Mouse (Mus musculus): Measurements from ENCODE around the gene Orai1. TPM values are rescaled to one million over a fixed set of nuclear protein-coding genes. Genes with fewer than 3 reads are reported as not detected.

Orai1 gene
- polyA plus RNA-seq, 1 experiment from 2014 or later = 12.9 TPM

GRCm38 (mm10) chr5:122991350-122992004, 23.4 kb upstream of the Orai1 start:
- 0 out of 2 replicates have a peak overlapping the region, but pooled peaks have one; percentile 32 for H3K9ac ChIP-seq (replicated peaks; ENCODE audit: low read length)
- DNase-seq (no peak), ATAC-seq (ENCODE audit: low FRiP score, low TSS enrichment) (no peak)
- peak overlapping the region; percentile 99 for H3K4me2 ChIP-seq (ENCODE audit: low read length)
- no peak overlapping the region for H3K27ac ChIP-seq (replicated peaks; ENCODE audit: low read depth, low read length)
- no peaks in the 10 kb centered on the region for H3K36me3 ChIP-seq (ENCODE audit: control insufficient read depth, insufficient read depth, low read length)
- no peaks in the 10 kb centered on the region for H3K27me3 ChIP-seq (ENCODE audit: control insufficient read depth, insufficient read depth, low read length)
- H3K4me1 ChIP-seq (ENCODE audit: control insufficient read depth, insufficient read depth, low read length) = peaks cover 32% of the 10 kb centered on the region
- no peak overlapping the region for H3K4me3 ChIP-seq (replicated peaks; ENCODE audit: low read depth, low read length)
- no peaks in the 10 kb centered on the region for H3K9me3 ChIP-seq (ENCODE audit: control insufficient read depth, low read length)
- 24% methylated on average over 5 of the region's 5 CpGs for WGBS

- no peak for DNase-seq
- Histone ChIP-seq H3K9me3 (ENCODE audit: control insufficient read depth, low read length) (no peaks in the 10 kb centered on the region), H3K9ac (replicated peaks; ENCODE audit: low read length) (no peak overlapping the region), H3K4me3 (replicated peaks; ENCODE audit: low read depth, low read length) (no peak overlapping the region), H3K27ac (replicated peaks; ENCODE audit: low read depth, low read length) (no peak overlapping the region), H3K36me3 (ENCODE audit: control insufficient read depth, insufficient read depth, low read length) (no peaks in the 10 kb centered on the region), H3K4me2 (ENCODE audit: low read length) (no peak overlapping the region), H3K27me3 (ENCODE audit: control insufficient read depth, insufficient read depth, low read length) (no peaks in the 10 kb centered on the region), H3K4me1 (ENCODE audit: control insufficient read depth, insufficient read depth, low read length) (peaks cover 15% of the 10 kb centered on the region)
- WGBS = 53% methylated on average over 2 of the region's 2 CpGs
- no peak for ATAC-seq (ENCODE audit: low FRiP score, low TSS enrichment)
These were observed 21.1 kb upstream of the Orai1 start for GRCm38 (mm10) chr5:122993811-122994210.

- no peak overlapping the region for H3K4me3 ChIP-seq (replicated peaks; ENCODE audit: low read depth, low read length)
- no peak overlapping the region for H3K27ac ChIP-seq (replicated peaks; ENCODE audit: low read depth, low read length)
- 10% methylated on average over 5 of the region's 5 CpGs for whole genome bisulfite sequencing
- H3K9ac ChIP-seq (replicated peaks; ENCODE audit: low read length) = no peak overlapping the region
- peaks cover 15% of the 10 kb centered on the region for H3K4me1 ChIP-seq (ENCODE audit: control insufficient read depth, insufficient read depth, low read length)
- DNase-seq (peak; percentile 92), ATAC-seq (ENCODE audit: low FRiP score, low TSS enrichment) (no peak)
- no peaks in the 10 kb centered on the region for H3K9me3 ChIP-seq (ENCODE audit: control insufficient read depth, low read length)
- H3K4me2 ChIP-seq (ENCODE audit: low read length) = 0 out of 2 replicates have a peak overlapping the region, but pooled peaks have one; percentile 2
- no peaks in the 10 kb centered on the region for H3K27me3 ChIP-seq (ENCODE audit: control insufficient read depth, insufficient read depth, low read length)
- no peaks in the 10 kb centered on the region for H3K36me3 ChIP-seq (ENCODE audit: control insufficient read depth, insufficient read depth, low read length)
These were observed 20.5 kb upstream of the Orai1 start for GRCm38 (mm10) chr5:122994303-122994846.

- no peak overlapping the region for H3K4me2 ChIP-seq (ENCODE audit: low read length)
- WGBS = 0% methylated on average over 1 of the region's 1 CpGs
- ATAC-seq (ENCODE audit: low FRiP score, low TSS enrichment) = no peak
- no peaks in the 10 kb centered on the region for H3K27me3 ChIP-seq (ENCODE audit: control insufficient read depth, insufficient read depth, low read length)
- H3K27ac ChIP-seq (replicated peaks; ENCODE audit: low read depth, low read length) = no peak overlapping the region
- H3K4me1 ChIP-seq (ENCODE audit: control insufficient read depth, insufficient read depth, low read length) = peaks cover 15% of the 10 kb centered on the region
- no peaks in the 10 kb centered on the region for H3K9me3 ChIP-seq (ENCODE audit: control insufficient read depth, low read length)
- no peak overlapping the region for H3K9ac ChIP-seq (replicated peaks; ENCODE audit: low read length)
- DNase-seq = no peak
- no peaks in the 10 kb centered on the region for H3K36me3 ChIP-seq (ENCODE audit: control insufficient read depth, insufficient read depth, low read length)
- H3K4me3 ChIP-seq (replicated peaks; ENCODE audit: low read depth, low read length) = no peak overlapping the region
These were observed 20.0 kb upstream of the Orai1 start for GRCm38 (mm10) chr5:122994910-122995309.

- H3K9me3 ChIP-seq (ENCODE audit: control insufficient read depth, low read length) = no peaks in the 10 kb centered on the region
- H3K27ac ChIP-seq (replicated peaks; ENCODE audit: low read depth, low read length) = no peak overlapping the region
- H3K4me2 ChIP-seq (ENCODE audit: low read length) = no peak overlapping the region
- DNase-seq (no peak), ATAC-seq (ENCODE audit: low FRiP score, low TSS enrichment) (no peak)
- H3K36me3 ChIP-seq (ENCODE audit: control insufficient read depth, insufficient read depth, low read length) = no peaks in the 10 kb centered on the region
- WGBS = 92% methylated on average over 18 of the region's 18 CpGs
- no peaks in the 10 kb centered on the region for H3K27me3 ChIP-seq (ENCODE audit: control insufficient read depth, insufficient read depth, low read length)
- H3K4me1 ChIP-seq (ENCODE audit: control insufficient read depth, insufficient read depth, low read length) = no peaks in the 10 kb centered on the region
- no peak overlapping the region for H3K4me3 ChIP-seq (replicated peaks; ENCODE audit: low read depth, low read length)
- H3K9ac ChIP-seq (replicated peaks; ENCODE audit: low read length) = no peak overlapping the region
These were observed 17.4 kb upstream of the Orai1 start for GRCm38 (mm10) chr5:122997205-122998204.

GRCm38 (mm10) chr5:123000901-123001300, 14.0 kb upstream of the Orai1 start:
- 63% methylated on average over 1 of the region's 1 CpGs for WGBS
- no peak for ATAC-seq (ENCODE audit: low FRiP score, low TSS enrichment)

GRCm38 (mm10) chr5:123005716-123006592, 8.9 kb upstream of the Orai1 start:
- 56% methylated on average over 19 of the region's 19 CpGs for WGBS
- Histone ChIP-seq H3K9ac (replicated peaks; ENCODE audit: low read length) (peak overlapping the region; percentile 29; the same call in 1 of the 2 replicates), H3K27ac (replicated peaks; ENCODE audit: low read depth, low read length) (peak overlapping the region; percentile 52), H3K9me3 (ENCODE audit: control insufficient read depth, low read length) (no peaks in the 10 kb centered on the region), H3K36me3 (ENCODE audit: control insufficient read depth, insufficient read depth, low read length) (no peaks in the 10 kb centered on the region), H3K4me1 (ENCODE audit: control insufficient read depth, insufficient read depth, low read length) (0 out of 2 replicates have a peak, but pooled peaks cover 5% of the 10 kb centered on the region), H3K4me2 (ENCODE audit: low read length) (0 out of 2 replicates have a peak overlapping the region, but pooled peaks have one; percentile 8), H3K4me3 (replicated peaks; ENCODE audit: low read depth, low read length) (0 out of 2 replicates have a peak overlapping the region, but pooled peaks have one; percentile 3), H3K27me3 (ENCODE audit: control insufficient read depth, insufficient read depth, low read length) (no peaks in the 10 kb centered on the region)
- ATAC-seq (ENCODE audit: low FRiP score, low TSS enrichment) (no peak), DNase-seq (peak; percentile 51)

More at GRCm38 (mm10) chr5:123000901-123001300, 14.0 kb upstream of the Orai1 start:
- H3K27ac ChIP-seq (replicated peaks; ENCODE audit: low read depth, low read length) = no peak overlapping the region
- H3K36me3 ChIP-seq (ENCODE audit: control insufficient read depth, insufficient read depth, low read length) = no peaks in the 10 kb centered on the region
- H3K27me3 ChIP-seq (ENCODE audit: control insufficient read depth, insufficient read depth, low read length) = no peaks in the 10 kb centered on the region
- no peak overlapping the region for H3K9ac ChIP-seq (replicated peaks; ENCODE audit: low read length)
- no peak overlapping the region for H3K4me3 ChIP-seq (replicated peaks; ENCODE audit: low read depth, low read length)
- no peaks in the 10 kb centered on the region for H3K9me3 ChIP-seq (ENCODE audit: control insufficient read depth, low read length)
- H3K4me2 ChIP-seq (ENCODE audit: low read length) = no peak overlapping the region
- 0 out of 2 replicates have a peak, but pooled peaks cover 4% of the 10 kb centered on the region for H3K4me1 ChIP-seq (ENCODE audit: control insufficient read depth, insufficient read depth, low read length)
- no peak for DNase-seq

Measured in midbrain, embryonic 14.5 days (tissue).